In genomic region chrX:110289397-110289796, GRCm38 (mm10) we compare ENCODE assay signal across 28 mouse cellular contexts.
"Had no signal": no experiment of that assay in that cellular context is flagged by ENCODE, and none has a peak within 500 bp of the region (broad histone marks: within the 10 kb centered on the region; RNA-seq: fewer than 3 reads in every experiment).

No protein-coding gene starts in this region.

- H3K27me3 ChIP-seq: limb, embryonic 12.5 days; limb, embryonic 13.5 days; limb, embryonic 15.5 days; liver, embryonic 12.5 days; liver, embryonic 13.5 days; liver, embryonic 15.5 days; lung, embryonic 15.5 days; megakaryocyte, embryonic 14.5 days; midbrain, embryonic 12.5 days; midbrain, embryonic 13.5 days; midbrain, embryonic 15.5 days; neural tube, embryonic 12.5 days had no signal

- DNase-seq: left cerebral cortex, postnatal 4 days; liver; liver, embryonic 13.5 days; liver, postnatal 0 days; lung, adult 18-20 months; lung, adult 2 months; lung, embryonic 14.5 days; lung, postnatal 10 days; lung, postnatal 14 days; lung, postnatal 36 days; lung, postnatal 4 days; midbrain, embryonic 14.5 days had no signal

- H3K9ac ChIP-seq: limb, embryonic 12.5 days; limb, embryonic 13.5 days; limb, embryonic 15.5 days; liver, embryonic 12.5 days; liver, embryonic 13.5 days; liver, embryonic 14.5 days; liver, embryonic 15.5 days; liver, postnatal 0 days; lung, embryonic 14.5 days; lung, embryonic 15.5 days; midbrain, embryonic 12.5 days; midbrain, embryonic 13.5 days; midbrain, embryonic 15.5 days; neural tube, embryonic 12.5 days had no signal

- H3K36me3 ChIP-seq: limb, embryonic 10.5 days; limb, embryonic 12.5 days; limb, embryonic 13.5 days; limb, embryonic 15.5 days; liver, embryonic 12.5 days; liver, embryonic 13.5 days; liver, embryonic 15.5 days; lung, embryonic 15.5 days; midbrain, embryonic 10.5 days; midbrain, embryonic 12.5 days; midbrain, embryonic 13.5 days; midbrain, embryonic 15.5 days; neural tube, embryonic 12.5 days had no signal

- H3K9me3 ChIP-seq: limb, embryonic 10.5 days; limb, embryonic 12.5 days; limb, embryonic 13.5 days; limb, embryonic 15.5 days; liver, embryonic 12.5 days; liver, embryonic 13.5 days; liver, embryonic 15.5 days; lung, embryonic 15.5 days; megakaryocyte, embryonic 14.5 days; midbrain, embryonic 10.5 days; midbrain, embryonic 12.5 days; midbrain, embryonic 13.5 days; midbrain, embryonic 15.5 days; neural tube, embryonic 12.5 days had no signal

- H3K4me3 ChIP-seq: limb, embryonic 10.5 days; limb, embryonic 12.5 days; limb, embryonic 13.5 days; limb, embryonic 15.5 days; liver, embryonic 12.5 days; liver, embryonic 13.5 days; liver, embryonic 15.5 days; lung, embryonic 15.5 days; megakaryocyte, embryonic 14.5 days; midbrain, embryonic 10.5 days; midbrain, embryonic 12.5 days; midbrain, embryonic 13.5 days; midbrain, embryonic 15.5 days; myocyte; neural tube, embryonic 12.5 days had no signal

- H3K4me1 ChIP-seq: limb, embryonic 10.5 days; limb, embryonic 12.5 days; limb, embryonic 13.5 days; limb, embryonic 15.5 days; liver, embryonic 12.5 days; liver, embryonic 13.5 days; liver, embryonic 15.5 days; lung, embryonic 15.5 days; megakaryocyte, embryonic 14.5 days; midbrain, embryonic 10.5 days; midbrain, embryonic 12.5 days; midbrain, embryonic 13.5 days; midbrain, embryonic 15.5 days; neural tube, embryonic 12.5 days had no signal

- H3K27ac ChIP-seq: limb, embryonic 10.5 days; limb, embryonic 12.5 days; limb, embryonic 13.5 days; limb, embryonic 15.5 days; liver, embryonic 12.5 days; liver, embryonic 13.5 days; liver, embryonic 14.5 days; liver, embryonic 15.5 days; lung, embryonic 15.5 days; macrophage; midbrain, embryonic 10.5 days; midbrain, embryonic 12.5 days; midbrain, embryonic 13.5 days; midbrain, embryonic 15.5 days; neural tube, embryonic 12.5 days had no signal
